Mouse (Mus musculus) left cerebral cortex, adult 18-20 months (tissue): ENCODE data around the gene Eya4. TPM values are rescaled to one million over a fixed set of nuclear protein-coding genes. Genes with fewer than 3 reads are reported as not detected.
A peak's percentile ranks its signal among the peaks of the same experiment; 100 is the strongest.

Experiments
- DNase-seq, 2 experiments: peaks; one replicate each; pipeline ENCODE4 v3.0.0; 2021 to 2022; ENCODE audit warnings: low spot score in 2 of 2, mixed read lengths in 1 of 2
- total RNA-seq, 2 experiments: library from RNA; stranded (reverse); gene quantifications; 2 replicates each; pipeline ENCODE4 v1.2.3; 2021

The Eya4 gene
- total RNA-seq, 2 experiments from 2014 or later, result 5.4 to 5.7 TPM

GRCm38 (mm10) chr10:23235405-23235804 lies 115.2 kb downstream of the Eya4 start:
- DNase-seq, result no peak

GRCm38 (mm10) chr10:23233425-23233824 lies 117.2 kb downstream of the Eya4 start:
- DNase-seq, result no peak

- DNase-seq, result no peak
These were observed 119.7 kb downstream of the Eya4 start for GRCm38 (mm10) chr10:23230863-23231262.

- no peak for DNase-seq
These were observed 127.2 kb downstream of the Eya4 start for GRCm38 (mm10) chr10:23223336-23223735.

GRCm38 (mm10) chr10:23220432-23220831 lies 130.2 kb downstream of the Eya4 start:
- DNase-seq, result no peak

- DNase-seq, result no peak
These were observed 133.8 kb downstream of the Eya4 start for GRCm38 (mm10) chr10:23216815-23217214.

- no peak for DNase-seq
These were observed 139.2 kb downstream of the Eya4 start for GRCm38 (mm10) chr10:23211381-23211780.

- peak; percentile 6 to 8 for DNase-seq
These were observed 146.7 kb downstream of the Eya4 start for GRCm38 (mm10) chr10:23203885-23204284.

GRCm38 (mm10) chr10:23203144-23203838 lies 147.3 kb downstream of the Eya4 start:
- no peak for DNase-seq

- no peak for DNase-seq
These were observed 148.0 kb downstream of the Eya4 start for GRCm38 (mm10) chr10:23202591-23202990.

- DNase-seq, result no peak
These were observed 152.3 kb downstream of the Eya4 start for GRCm38 (mm10) chr10:23198251-23198650.

- no peak for DNase-seq
These were observed 154.2 kb downstream of the Eya4 start for GRCm38 (mm10) chr10:23196336-23196735.

- no peak for DNase-seq
These were observed 155.2 kb downstream of the Eya4 start for GRCm38 (mm10) chr10:23195337-23195736.

GRCm38 (mm10) chr10:23189836-23190235 lies 160.8 kb downstream of the Eya4 start:
- DNase-seq, result no peak

GRCm38 (mm10) chr10:23185391-23185790 lies 165.2 kb downstream of the Eya4 start:
- DNase-seq, result no peak

- no peak for DNase-seq
These were observed 168.8 kb downstream of the Eya4 start for GRCm38 (mm10) chr10:23181572-23182493.

GRCm38 (mm10) chr10:23179285-23179684 lies 171.3 kb downstream of the Eya4 start:
- DNase-seq, result no peak

- no peak for DNase-seq
These were observed 173.1 kb downstream of the Eya4 start for GRCm38 (mm10) chr10:23177347-23178046.

GRCm38 (mm10) chr10:23176666-23177346 lies 173.8 kb downstream of the Eya4 start:
- DNase-seq, result no peak

- no peak for DNase-seq
These were observed 179.0 kb downstream of the Eya4 start for GRCm38 (mm10) chr10:23171541-23171940.

GRCm38 (mm10) chr10:23165089-23165642 lies 185.4 kb downstream of the Eya4 start:
- no peak for DNase-seq
